Mouse (Mus musculus): Measurements from ENCODE around the gene Aurkb.

DNA sequence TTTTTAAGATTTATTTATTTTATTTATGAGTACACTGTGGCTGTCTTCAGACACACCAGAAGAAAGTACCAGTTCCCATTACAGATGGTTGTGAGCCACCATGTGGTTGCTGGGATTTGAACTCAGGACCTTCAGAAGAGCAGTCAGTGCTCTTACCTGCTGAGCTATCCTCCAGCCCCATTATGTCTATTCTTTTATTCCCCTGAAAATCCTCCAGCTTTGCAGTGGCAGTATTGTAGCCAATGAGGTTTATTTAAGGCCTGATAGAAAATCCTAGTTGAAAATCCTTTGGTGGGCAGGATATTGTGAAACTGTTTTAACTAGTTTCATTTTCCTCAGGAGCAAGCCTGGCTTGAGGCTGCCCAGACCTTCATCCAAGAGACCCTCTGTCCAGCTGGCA, 24.8 kb upstream of the Aurkb start:
- TF ChIP-seq CHD2 (IDR thresholded peaks at IDR 0.05; ENCODE audit: low read depth, low read length): no peak
- TF ChIP-seq ZC3H11A (IDR thresholded peaks at IDR 0.05; ENCODE audit: borderline replicate concordance, low read depth, low read length): no peak
- TF ChIP-seq HCFC1 (IDR thresholded peaks at IDR 0.05; ENCODE audit: borderline replicate concordance, insufficient read depth, low read length): no peak
- TF ChIP-seq MAFK (IDR thresholded peaks at IDR 0.05; ENCODE audit: insufficient read depth, low read depth, low read length): no peak
